Mouse (Mus musculus): ENCODE measurements around the gene Mtr.
"Not testable (repeated sequence)": the region's sequence is repeated elsewhere in the genome, so short reads cannot be mapped to it uniquely, and the experiment has no call there.

Mtr gene

GRCm38 (mm10) chr13:12160121-12160475 lies 97.8 kb downstream of the Mtr start:
- DNase-seq (ENCODE audit: low read depth, low spot score) = no peak

GRCm38 (mm10) chr13:12159288-12160120 lies 98.4 kb downstream of the Mtr start:
- no peak for DNase-seq (ENCODE audit: low read depth, low spot score)

GRCm38 (mm10) chr13:12153922-12154321 lies 104.0 kb downstream of the Mtr start:
- DNase-seq (ENCODE audit: low read depth, low spot score) = no peak

GRCm38 (mm10) chr13:12146918-12147507 lies 110.9 kb downstream of the Mtr start:
- no peak for DNase-seq (ENCODE audit: low read depth, low spot score)

GRCm38 (mm10) chr13:12146402-12146801 lies 111.5 kb downstream of the Mtr start:
- no peak for DNase-seq (ENCODE audit: low read depth, low spot score)

GRCm38 (mm10) chr13:12143347-12143746 lies 114.6 kb downstream of the Mtr start:
- DNase-seq (ENCODE audit: low read depth, low spot score) = no peak

GRCm38 (mm10) chr13:12136461-12136860 lies 121.5 kb downstream of the Mtr start:
- not testable (repeated sequence) for DNase-seq (ENCODE audit: low read depth, low spot score)

GRCm38 (mm10) chr13:12133549-12133948 lies 124.4 kb downstream of the Mtr start:
- no peak for DNase-seq (ENCODE audit: low read depth, low spot score)
